Mouse (Mus musculus) forelimb bud, embryonic 11.5 days (tissue): ENCODE data around the gene Cep19.

Experiments
- DNase-seq: peaks from one replicate; pipeline ENCODE4 v3.0.0-alpha.2; 2012; ENCODE audit warnings: low read depth, low spot score

Gene Cep19

DNA sequence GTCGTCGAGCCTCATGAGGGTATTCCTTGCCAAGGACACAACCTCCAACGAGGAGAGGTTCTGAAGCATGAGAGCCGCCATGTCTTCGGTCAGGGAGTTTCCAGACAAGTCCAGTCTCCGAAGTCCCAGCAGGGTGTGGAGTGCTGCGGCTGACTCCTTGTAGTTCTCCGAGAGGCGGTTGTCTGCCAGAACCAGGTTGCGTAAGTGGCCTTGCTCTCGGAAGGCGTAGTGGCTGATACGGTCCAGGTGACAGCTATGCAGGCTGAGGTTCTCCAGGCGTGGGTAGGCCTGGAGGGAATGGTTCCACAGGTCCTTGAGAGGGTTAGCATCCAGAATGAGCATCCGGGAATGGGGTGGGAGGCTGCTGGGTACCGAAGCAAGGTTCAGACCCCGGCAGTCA is 45.0 kb downstream of the Cep19 start:
- DNase-seq = no peak

DNA sequence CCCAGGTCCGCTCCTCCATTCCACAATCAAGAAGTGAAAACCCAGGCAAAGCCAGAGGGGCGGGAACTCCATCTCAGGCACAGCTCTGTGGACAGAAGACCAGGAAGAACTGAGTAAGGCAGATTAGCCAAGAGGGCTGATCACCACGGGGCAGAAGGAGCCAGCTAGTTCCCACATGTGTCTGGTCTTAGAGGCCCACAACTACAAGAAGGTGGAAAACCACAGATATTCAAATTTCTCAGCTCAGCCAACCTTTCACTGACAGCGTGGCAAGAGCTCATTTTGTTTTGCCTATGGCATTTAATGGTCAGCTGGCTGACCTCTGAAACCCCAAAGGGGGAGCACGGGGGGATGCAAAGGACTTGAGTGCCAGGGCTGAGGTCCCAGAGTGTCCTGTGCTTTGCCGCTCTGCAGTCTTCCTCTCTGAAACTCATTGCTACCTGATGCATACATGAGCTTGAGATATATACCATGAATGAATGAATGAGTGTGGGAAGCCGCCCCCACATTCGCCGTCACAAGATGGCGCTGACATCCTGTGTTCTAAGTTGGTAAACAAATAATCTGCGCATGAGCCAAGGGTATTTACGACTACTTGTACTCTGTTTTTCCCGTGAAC is 48.1 kb downstream of the Cep19 start:
- no peak for DNase-seq

DNA sequence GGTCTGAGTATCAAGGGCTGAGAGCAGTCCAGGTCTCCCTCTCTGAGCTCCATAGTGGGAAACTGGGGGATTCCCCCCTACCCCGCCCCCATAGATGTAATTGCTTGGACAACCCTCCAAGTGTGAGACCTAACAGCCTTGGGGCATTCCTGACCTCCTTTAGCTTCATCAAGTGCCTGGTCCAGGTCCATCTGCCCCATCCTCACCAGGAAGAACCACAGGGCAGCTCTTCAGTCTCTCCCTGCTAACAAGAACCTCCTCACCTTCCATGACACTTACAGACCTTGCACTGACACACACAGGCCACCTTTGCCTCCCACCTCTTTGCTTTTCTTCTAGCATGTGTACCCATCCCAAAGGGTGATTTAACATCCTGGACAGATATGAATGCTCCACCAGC is 54.4 kb downstream of the Cep19 start:
- DNase-seq = no peak

DNA sequence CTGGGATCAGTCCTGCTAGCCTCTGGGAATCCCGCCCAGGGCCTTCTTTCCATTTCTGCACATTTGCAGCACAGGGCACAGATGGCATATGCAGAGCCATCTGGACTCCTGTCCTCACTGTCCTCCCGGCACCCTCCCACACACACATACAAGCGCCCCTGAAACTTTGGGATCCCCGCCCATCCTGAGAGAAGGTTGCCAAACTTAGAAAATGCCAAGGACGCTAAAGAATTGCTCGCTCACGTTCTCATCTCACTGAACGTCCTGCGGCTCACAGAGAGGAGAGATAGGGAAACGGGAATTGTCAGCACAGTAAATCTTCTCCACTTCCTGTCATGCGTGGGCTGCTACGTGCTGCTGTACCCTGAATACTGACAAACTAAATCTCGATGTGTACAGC is 54.8 kb downstream of the Cep19 start:
- no peak for DNase-seq

DNA sequence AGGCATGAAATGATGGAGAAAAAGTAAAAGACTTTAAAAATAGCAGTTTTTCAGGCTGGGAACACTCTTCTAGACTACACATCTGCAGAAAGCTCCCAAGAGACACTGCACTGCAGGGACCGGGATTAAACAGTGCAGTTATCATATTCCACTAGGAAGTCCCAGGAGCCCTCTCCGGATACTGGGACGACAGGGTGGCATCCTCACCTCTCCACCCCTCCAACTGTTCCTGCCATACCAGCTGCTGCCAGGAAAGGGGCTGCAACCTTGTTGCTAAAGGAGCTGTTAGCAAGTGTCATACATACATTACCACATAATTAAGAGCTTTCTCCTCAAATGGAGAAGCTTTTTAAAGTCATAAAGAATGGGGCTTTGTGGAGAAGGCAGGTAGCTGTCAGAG is 57.1 kb downstream of the Cep19 start:
- no peak for DNase-seq

DNA sequence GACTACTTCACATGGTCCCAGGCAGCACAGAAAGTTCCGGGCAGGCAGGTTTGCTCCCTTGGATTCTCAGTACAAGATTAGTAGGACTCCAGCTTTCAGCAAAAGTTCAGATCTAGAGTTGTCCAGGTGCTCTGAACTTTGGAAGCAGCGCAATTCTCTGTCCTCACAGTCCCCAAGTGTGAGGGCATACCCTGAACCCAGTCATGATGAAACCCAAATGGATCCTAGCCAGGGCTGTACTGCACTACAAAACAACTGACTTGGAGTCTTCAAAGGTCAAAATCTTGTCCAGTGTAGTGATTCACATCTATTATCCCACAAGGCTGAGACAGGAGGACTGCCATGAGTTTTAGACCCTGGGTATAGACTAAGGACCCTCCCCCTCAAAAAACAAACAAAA is 57.8 kb downstream of the Cep19 start:
- no peak for DNase-seq
